Mouse (Mus musculus) embryonic facial prominence, embryonic 12.5 days (tissue): ENCODE data around the gene 1700020A23Rik. TPM values are rescaled to one million over a fixed set of nuclear protein-coding genes. Genes with fewer than 3 reads are reported as not detected.
"Not testable (repeated sequence)": the region's sequence is repeated elsewhere in the genome, so short reads cannot be mapped to it uniquely, and the experiment has no call there.

Experiments used
- ATAC-seq: fragments of 200-750 bp; cut with Nextera tagmentation; 2 replicates; pipeline ENCODE4 v1.8.0; 2017; ENCODE audit not compliant: insufficient number of reproducible peaks, insufficient read depth, low FRiP score, low TSS enrichment
- H3K27ac ChIP-seq: fragments of 300-500 bp; sonication (generic); 2 replicates; pipeline ENCODE4 v1.5.1; 2016; ENCODE audit warnings: mild to moderate bottlenecking
- H3K27me3 ChIP-seq: fragments of 300-500 bp; sonication (generic); 2 replicates; pipeline ENCODE4 v1.6.1; 2016; ENCODE audit warnings: mild to moderate bottlenecking, moderate library complexity
- H3K36me3 ChIP-seq: fragments of 300-500 bp; sonication (generic); 2 replicates; pipeline ENCODE4 v1.6.1; 2016; ENCODE audit warnings: mild to moderate bottlenecking
- H3K4me1 ChIP-seq: fragments of 300-500 bp; sonication (generic); 2 replicates; pipeline ENCODE4 v1.6.1; 2016
- H3K4me2 ChIP-seq: fragments of 300-500 bp; sonication (generic); replicated peaks from 2 replicates; pipeline ENCODE4 v1.6.1; 2016; ENCODE audit warnings: mild to moderate bottlenecking, moderate library complexity
- H3K4me3 ChIP-seq: fragments of 300-500 bp; sonication (generic); 2 replicates; pipeline ENCODE4 v1.5.1; 2016; ENCODE audit warnings: mild to moderate bottlenecking
- H3K9ac ChIP-seq: fragments of 300-500 bp; sonication (generic); 2 replicates; pipeline ENCODE4 v1.6.1; 2016; ENCODE audit warnings: mild to moderate bottlenecking, moderate library complexity
- H3K9me3 ChIP-seq: fragments of 300-500 bp; sonication (generic); 2 replicates; pipeline ENCODE4 v1.6.1; 2016; ENCODE audit warnings: mild to moderate bottlenecking, moderate library complexity
- WGBS: fragments of 180-500 bp; shearing (Covaris S2); methylation state at CpG from one replicate; pipeline ENCODE4 v1.1.7; 2016; 5-methylcytosine and 5-hydroxymethylcytosine counted together
- polyA plus RNA-seq: library from polyadenylated mRNA; unstranded; fragments of >200 nt; fragmentation: Nextera tagmentation; extraction: Ambion mirVana; gene quantifications from 2 replicates; pipeline ENCODE4 v1.2.1, GENCODE M21; 2016

The 1700020A23Rik gene
- polyA plus RNA-seq: 0.60 TPM in 1 of 2 replicates, not detected in the other

- no peak within 1 kb of the TSS for H3K9ac ChIP-seq
- no peak within 1 kb of the TSS for H3K4me3 ChIP-seq
- H3K36me3 ChIP-seq: no peaks in the 10 kb centered on the region
- H3K4me2 ChIP-seq: no peak within 1 kb of the TSS
- ATAC-seq: no peak
- 89% methylated on average over 1 of the region's 1 CpGs for WGBS
- H3K27ac ChIP-seq: no peak within 1 kb of the TSS
- no peaks in the 10 kb centered on the region for H3K27me3 ChIP-seq
- peaks cover 20% of the 10 kb centered on the region for H3K4me1 ChIP-seq
- H3K9me3 ChIP-seq: no peaks in the 10 kb centered on the region
These were observed at the start of gene 1700020A23Rik, which contains the start of gene Gm28372 for GRCm38 (mm10) chr2:130404939-130405338. Gene 1700020A23Rik (plus strand): TSS chr2:130405259. Gene Gm28372 (plus strand): TSS chr2:130405239.

DNA sequence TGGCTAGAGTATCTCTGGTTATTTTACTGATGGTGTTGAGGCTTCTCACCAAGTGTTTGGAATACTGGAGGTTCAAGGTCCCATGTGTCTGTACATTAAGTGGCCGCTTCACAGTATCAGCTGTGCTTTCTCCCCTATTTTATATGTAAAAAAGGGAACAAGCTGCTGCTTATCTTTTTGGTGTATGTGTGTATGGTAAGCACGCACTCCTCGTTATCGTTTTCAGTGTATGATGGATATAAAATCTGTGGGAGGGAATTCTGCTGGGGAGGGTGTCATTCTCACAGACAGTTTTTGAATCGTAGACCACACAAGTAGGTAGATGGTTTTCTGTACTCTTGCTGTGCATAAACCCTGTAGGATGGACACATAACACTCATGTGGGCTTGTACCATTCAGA is 47.5 kb upstream of the 1700020A23Rik start:
- Histone ChIP-seq H3K9me3 (no peaks in the 10 kb centered on the region), H3K27ac (no peak overlapping the region), H3K4me3 (no peak overlapping the region), H3K9ac (no peak overlapping the region), H3K27me3 (peaks cover 48% of the 10 kb centered on the region), H3K4me1 (peaks cover 7% of the 10 kb centered on the region; the same call in 1 of the 2 replicates), H3K4me2 (no peak overlapping the region), H3K36me3 (no peaks in the 10 kb centered on the region)
- no peak for ATAC-seq
- 92% methylated on average over 5 of the region's 5 CpGs for WGBS

DNA sequence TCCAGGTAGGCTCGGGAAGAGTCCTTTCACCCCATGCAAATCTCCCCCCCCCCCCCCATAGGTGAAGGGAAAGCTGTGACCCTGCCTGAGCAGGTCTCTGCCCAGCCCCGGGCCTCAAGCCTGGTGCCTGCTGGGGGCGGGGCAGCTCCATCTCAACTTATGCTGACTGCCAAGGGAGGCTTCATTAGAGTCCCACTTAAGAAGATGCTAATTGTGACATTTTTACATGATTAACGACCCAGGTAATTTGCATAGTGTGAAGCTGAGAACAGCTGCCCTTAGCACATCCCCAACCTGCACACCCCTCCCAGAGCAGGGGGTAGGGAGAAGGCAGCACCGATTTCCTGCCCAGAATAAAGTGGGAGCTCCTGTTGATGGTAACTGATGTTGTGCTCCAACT is 46.2 kb upstream of the 1700020A23Rik start:
- Histone ChIP-seq H3K27ac (no peak overlapping the region), H3K9me3 (no peaks in the 10 kb centered on the region), H3K36me3 (no peaks in the 10 kb centered on the region), H3K9ac (no peak overlapping the region), H3K27me3 (peaks cover 61% of the 10 kb centered on the region), H3K4me3 (no peak overlapping the region), H3K4me1 (peaks cover 7% of the 10 kb centered on the region; the same call in 1 of the 2 replicates), H3K4me2 (no peak overlapping the region)
- ATAC-seq: no peak
- 19% methylated on average over 5 of the region's 5 CpGs for WGBS

DNA sequence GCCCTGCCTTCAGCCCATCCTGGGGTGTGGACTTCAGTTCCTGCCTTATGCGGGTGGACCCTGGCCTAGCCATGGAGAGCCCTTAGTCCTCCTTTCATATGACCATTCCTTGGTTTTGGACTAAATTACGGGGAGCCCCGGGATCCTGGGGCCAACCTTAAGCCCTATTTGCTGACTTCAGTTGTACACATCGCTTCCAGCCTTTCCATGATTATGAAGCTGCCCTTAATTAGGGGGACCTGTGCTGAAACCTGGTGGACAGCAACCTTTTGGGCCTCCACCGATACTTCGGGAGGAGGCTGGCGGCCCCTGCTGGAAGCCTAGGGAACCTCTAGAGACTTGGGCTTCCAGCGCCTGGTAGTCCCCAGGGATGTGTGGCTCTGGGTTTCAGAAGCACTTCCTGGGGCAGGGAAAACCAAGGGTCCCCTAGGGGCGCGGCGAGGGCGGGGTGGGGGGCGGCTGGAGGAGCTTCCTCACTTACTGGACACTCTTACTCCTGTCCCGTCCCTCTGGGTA is 42.5 kb upstream of the 1700020A23Rik start:
- Histone ChIP-seq H3K4me3 (no peak overlapping the region), H3K9ac (no peak overlapping the region), H3K27ac (no peak overlapping the region), H3K4me1 (peaks cover 13% of the 10 kb centered on the region), H3K4me2 (no peak overlapping the region), H3K36me3 (no peaks in the 10 kb centered on the region), H3K27me3 (peaks cover 90% of the 10 kb centered on the region), H3K9me3 (no peaks in the 10 kb centered on the region)
- 3% methylated on average over 14 of the region's 14 CpGs for WGBS
- no peak; the same call in 1 of the 2 replicates for ATAC-seq

- peak overlapping the region; percentile 41; the same call in 1 of the 2 replicates for H3K9ac ChIP-seq
- H3K4me3 ChIP-seq: peak overlapping the region; percentile 35
- no peaks in the 10 kb centered on the region for H3K36me3 ChIP-seq
- peaks cover 66% of the 10 kb centered on the region for H3K27me3 ChIP-seq
- no peak overlapping the region for H3K27ac ChIP-seq
- 7% methylated on average over 30 of the region's 30 CpGs for WGBS
- peak overlapping the region; percentile 55 for H3K4me2 ChIP-seq
- H3K9me3 ChIP-seq: no peaks in the 10 kb centered on the region
- no peak for ATAC-seq
- H3K4me1 ChIP-seq: peaks cover 13% of the 10 kb centered on the region
These were observed 39.6 kb upstream of the 1700020A23Rik start for GRCm38 (mm10) chr2:130365211-130366094.

GRCm38 (mm10) chr2:130367386-130367785 is 37.7 kb upstream of the 1700020A23Rik start:
- no peak overlapping the region for H3K27ac ChIP-seq
- no peaks in the 10 kb centered on the region for H3K9me3 ChIP-seq
- H3K4me3 ChIP-seq: no peak overlapping the region
- peaks cover 47% of the 10 kb centered on the region for H3K27me3 ChIP-seq
- H3K4me2 ChIP-seq: no peak overlapping the region
- no peak for ATAC-seq
- 61% methylated on average over 4 of the region's 4 CpGs for WGBS
- H3K9ac ChIP-seq: no peak overlapping the region
- peaks cover 6% of the 10 kb centered on the region for H3K4me1 ChIP-seq
- H3K36me3 ChIP-seq: no peaks in the 10 kb centered on the region

DNA sequence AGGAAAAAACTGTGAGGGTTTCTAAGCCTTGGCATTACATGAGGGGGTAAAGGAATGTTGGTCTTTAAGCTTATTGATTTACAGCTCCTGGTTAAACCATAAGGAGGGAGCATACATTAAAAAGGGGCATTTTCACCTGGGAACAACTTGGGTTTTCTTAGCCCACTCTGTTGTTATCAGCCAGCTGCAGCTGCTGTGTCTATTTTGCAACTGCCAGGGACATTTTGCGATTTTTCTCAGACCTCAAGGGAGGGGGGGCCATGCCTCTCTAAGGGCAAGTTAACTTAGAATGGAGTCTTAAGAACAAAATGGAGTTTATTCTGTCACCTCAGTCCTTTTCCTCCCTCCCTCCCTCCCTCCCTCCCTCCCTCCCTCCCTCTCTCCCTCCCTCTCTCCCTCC is 32.0 kb upstream of the 1700020A23Rik start:
- not testable (repeated sequence) for H3K9me3 ChIP-seq, H3K36me3 ChIP-seq, H3K4me3 ChIP-seq, H3K4me1 ChIP-seq, H3K27ac ChIP-seq, H3K9ac ChIP-seq, ATAC-seq, H3K4me2 ChIP-seq, H3K27me3 ChIP-seq
- WGBS: 45% methylated on average over 1 of the region's 1 CpGs

DNA sequence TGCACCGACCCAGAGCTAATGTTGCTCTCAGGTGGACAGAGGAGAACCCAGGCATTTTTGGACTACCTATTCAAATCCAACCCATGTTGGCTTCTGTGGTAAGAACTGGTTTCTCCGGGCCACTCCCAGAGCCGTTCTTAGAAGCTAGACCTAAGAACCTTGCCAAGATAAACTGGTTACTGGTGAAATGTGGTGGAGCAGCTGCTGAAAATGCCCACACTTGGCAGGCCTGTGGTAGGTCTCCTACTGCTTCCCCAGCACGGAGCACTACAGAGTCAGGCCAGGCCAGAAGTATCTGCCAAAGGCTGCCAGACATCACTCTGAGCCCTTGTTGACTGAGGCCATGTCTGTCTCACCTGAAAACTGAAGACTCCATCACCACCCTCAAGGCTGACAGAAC is 30.1 kb upstream of the 1700020A23Rik start:
- H3K27ac ChIP-seq: no peak overlapping the region
- no peak overlapping the region for H3K9ac ChIP-seq
- no peaks in the 10 kb centered on the region for H3K9me3 ChIP-seq
- no peak for ATAC-seq
- H3K4me1 ChIP-seq: no peaks in the 10 kb centered on the region
- no peaks in the 10 kb centered on the region for H3K36me3 ChIP-seq
- 0 out of 2 replicates have a peak, but pooled peaks cover 3% of the 10 kb centered on the region for H3K27me3 ChIP-seq
- 74% methylated on average over 4 of the region's 4 CpGs for WGBS
- H3K4me3 ChIP-seq: no peak overlapping the region
- H3K4me2 ChIP-seq: no peak overlapping the region

GRCm38 (mm10) chr2:130383205-130383604 is 21.9 kb upstream of the 1700020A23Rik start:
- H3K27me3 ChIP-seq: 0 out of 2 replicates have a peak, but pooled peaks cover 7% of the 10 kb centered on the region
- 50% methylated on average over 3 of the region's 3 CpGs for whole genome bisulfite sequencing
- H3K9ac ChIP-seq: no peak overlapping the region
- H3K27ac ChIP-seq: no peak overlapping the region
- ATAC-seq: no peak
- no peaks in the 10 kb centered on the region for H3K36me3 ChIP-seq
- no peak overlapping the region for H3K4me2 ChIP-seq
- H3K4me3 ChIP-seq: no peak overlapping the region
- peaks cover 4% of the 10 kb centered on the region; the same call in 1 of the 2 replicates for H3K4me1 ChIP-seq
- no peaks in the 10 kb centered on the region for H3K9me3 ChIP-seq

DNA sequence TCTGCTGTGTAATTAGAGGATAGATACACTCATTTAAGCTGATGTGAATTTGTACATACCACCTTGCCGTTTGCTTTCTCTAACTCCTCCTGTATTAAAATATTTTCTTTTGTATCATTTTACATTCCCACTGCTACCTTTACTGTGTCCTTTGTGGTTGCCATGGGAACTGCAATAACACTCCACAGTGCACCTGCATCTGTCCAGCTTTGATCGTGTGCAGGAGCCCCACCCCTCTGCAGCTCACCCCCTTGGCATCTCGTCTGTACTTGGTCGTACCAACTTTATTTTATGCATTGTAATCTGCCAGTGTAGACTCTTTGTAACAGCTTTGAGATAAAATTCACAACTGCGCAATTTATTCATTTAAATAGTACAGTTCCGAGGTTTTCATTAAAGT is 21.2 kb upstream of the 1700020A23Rik start:
- 73% methylated on average over 6 of the region's 6 CpGs for WGBS
- Histone ChIP-seq H3K9me3 (no peaks in the 10 kb centered on the region), H3K9ac (no peak overlapping the region), H3K27me3 (0 out of 2 replicates have a peak, but pooled peaks cover 7% of the 10 kb centered on the region), H3K36me3 (no peaks in the 10 kb centered on the region), H3K4me3 (no peak overlapping the region), H3K4me1 (peaks cover 4% of the 10 kb centered on the region; the same call in 1 of the 2 replicates), H3K27ac (no peak overlapping the region), H3K4me2 (no peak overlapping the region)
- ATAC-seq: no peak

- H3K9ac ChIP-seq: no peak overlapping the region
- peaks cover 4% of the 10 kb centered on the region; the same call in 1 of the 2 replicates for H3K4me1 ChIP-seq
- no peak overlapping the region for H3K4me3 ChIP-seq
- ATAC-seq: no peak
- H3K4me2 ChIP-seq: no peak overlapping the region
- 75% methylated on average over 1 of the region's 1 CpGs for WGBS
- H3K27me3 ChIP-seq: 0 out of 2 replicates have a peak, but pooled peaks cover 7% of the 10 kb centered on the region
- peaks cover 10% of the 10 kb centered on the region for H3K36me3 ChIP-seq
- no peak overlapping the region for H3K27ac ChIP-seq
- no peaks in the 10 kb centered on the region for H3K9me3 ChIP-seq
These were observed 18.8 kb upstream of the 1700020A23Rik start for GRCm38 (mm10) chr2:130386212-130386611.

DNA sequence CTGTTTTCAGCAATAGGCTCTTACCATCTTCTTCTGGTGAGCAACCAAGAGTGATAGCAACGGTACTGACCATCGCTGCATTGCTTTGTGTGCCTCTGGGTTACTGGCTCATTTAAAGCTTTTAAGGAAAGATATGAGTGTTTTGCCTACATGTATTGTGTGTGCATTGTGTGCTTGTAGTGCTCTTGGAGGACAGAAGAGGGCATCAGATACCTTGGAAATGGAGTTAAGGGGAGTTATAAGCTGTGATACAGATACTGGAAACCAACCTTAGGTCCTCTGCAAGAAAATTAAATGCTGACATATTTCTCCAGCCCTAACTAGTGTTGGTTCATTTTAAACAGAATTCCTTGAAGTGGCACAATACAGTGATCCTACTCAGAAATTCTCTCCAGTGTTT is 16.3 kb upstream of the 1700020A23Rik start:
- 0 out of 2 replicates have a peak, but pooled peaks cover 4% of the 10 kb centered on the region for H3K27me3 ChIP-seq
- ATAC-seq: no peak
- no peak overlapping the region for H3K9ac ChIP-seq
- H3K27ac ChIP-seq: no peak overlapping the region
- WGBS: 86% methylated on average over 2 of the region's 2 CpGs
- no peak overlapping the region for H3K4me3 ChIP-seq
- H3K9me3 ChIP-seq: no peaks in the 10 kb centered on the region
- peaks cover 33% of the 10 kb centered on the region for H3K36me3 ChIP-seq
- no peak overlapping the region for H3K4me2 ChIP-seq
- H3K4me1 ChIP-seq: no peaks in the 10 kb centered on the region
